Mouse (Mus musculus) erythroblast, adult 5-6 weeks (primary cell): ENCODE data around the gene Sat1. TPM values are rescaled to one million over a fixed set of nuclear protein-coding genes. Genes with fewer than 3 reads are reported as not detected.

Experiments used
- ATAC-seq: replicated peaks from 2 replicates; pipeline ENCODE4 v1.8.0; 2016; ENCODE audit warnings: moderate number of reproducible peaks, mild to moderate bottlenecking, moderate TSS enrichment, inconsistent platforms; ENCODE audit not compliant: poor library complexity, low FRiP score, severe bottlenecking
- total RNA-seq, 2 experiments: library from RNA; stranded (forward) in 1 of 2; stranded (reverse) in 1 of 2; fragments of 150-400 nt in 1 of 2; fragments of 200-764, 138-1000 nt in 1 of 2; gene quantifications; 2 replicates each; pipeline versions ENCODE4 v1.2.3 to v1.2.4; 2015 to 2017; ENCODE audit warnings: low replicate concordance in 2 of 2

Sat1 gene
- total RNA-seq, 2 experiments from 2014 or later, result 145 to 150 TPM

DNA sequence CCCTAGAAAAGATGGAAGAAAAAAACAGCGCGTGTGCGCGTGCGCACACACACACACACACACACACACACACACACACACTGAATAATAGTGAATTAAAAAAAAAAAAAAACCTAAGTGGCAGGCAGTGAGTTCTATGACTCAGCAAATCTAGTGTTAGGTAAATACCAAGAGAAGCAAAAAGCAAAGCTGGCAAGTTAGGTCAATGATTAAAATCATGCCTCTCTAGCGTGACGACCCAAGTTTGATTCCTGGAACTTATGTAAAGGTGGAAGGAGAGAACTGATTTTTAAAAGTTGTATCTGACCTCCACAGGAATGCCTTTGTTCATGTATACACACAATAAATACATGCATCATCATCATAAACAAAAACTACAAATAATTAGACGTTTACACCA lies 46.4 kb downstream of the Sat1 start:
- ATAC-seq, result no peak

DNA sequence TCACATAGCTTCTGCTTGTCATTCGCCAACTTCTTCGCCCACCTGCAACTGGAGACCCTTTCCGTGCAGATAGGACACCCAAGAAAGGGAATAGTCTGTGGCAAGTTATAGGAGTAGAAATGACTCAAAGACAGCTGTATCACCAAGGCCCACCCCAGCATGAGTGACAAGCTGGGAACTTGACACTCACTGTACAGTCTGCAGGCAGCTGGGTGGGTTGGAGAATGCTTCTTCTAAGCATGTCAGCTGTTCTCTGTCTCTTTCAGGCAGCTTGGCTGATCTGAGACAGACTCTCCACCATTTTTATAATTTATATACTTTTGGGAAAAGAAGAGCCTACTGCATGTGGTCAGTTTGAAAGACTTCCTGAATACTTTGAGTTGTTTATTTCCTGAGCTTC lies 48.6 kb downstream of the Sat1 start:
- no peak for ATAC-seq

- no peak for ATAC-seq
Measured at GRCm38 (mm10) chrX:155166313-155166712, 49.9 kb downstream of the Sat1 start.

DNA sequence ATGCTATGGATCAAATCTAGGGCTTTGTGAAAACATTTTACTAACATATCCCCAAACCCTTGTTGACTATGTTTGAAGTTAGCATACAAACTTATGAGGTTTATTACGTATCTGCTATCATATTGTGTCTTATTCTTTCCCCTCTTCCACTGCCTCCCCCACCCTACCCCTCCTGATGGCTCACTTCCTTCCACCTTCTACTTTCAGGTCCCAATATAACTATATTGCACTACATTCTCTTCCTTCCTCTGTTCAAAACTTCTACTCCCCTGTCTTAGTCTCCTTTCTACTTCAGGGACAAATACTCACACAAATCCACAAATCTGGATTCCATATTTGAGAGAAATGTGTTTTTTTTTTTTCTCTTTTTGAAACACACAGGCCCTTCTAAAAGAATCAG lies 52.7 kb downstream of the Sat1 start:
- no peak for ATAC-seq

Other genes starting within 250 kb of the Sat1 start
- gene Magea8, start 220.6 kb downstream of the Sat1 start, total RNA-seq (2015; ENCODE audit: low replicate concordance), result not detected in 2 replicates
- not detected in 2 replicates for gene Magea8, start 220.6 kb downstream of the Sat1 start, total RNA-seq (2017; ENCODE audit: low replicate concordance)
- not detected in 2 replicates for gene Magea5, start 153.3 kb downstream of the Sat1 start, total RNA-seq (2015; ENCODE audit: low replicate concordance)
- gene Magea5, start 153.3 kb downstream of the Sat1 start, total RNA-seq (2017; ENCODE audit: low replicate concordance), result not detected in 2 replicates
- gene Magea1, start 126.7 kb downstream of the Sat1 start, total RNA-seq (2015; ENCODE audit: low replicate concordance), result not detected in 2 replicates
- not detected in 2 replicates for gene Magea1, start 126.7 kb downstream of the Sat1 start, total RNA-seq (2017; ENCODE audit: low replicate concordance)
- not detected in 2 replicates for gene Magea2, start 122.8 kb downstream of the Sat1 start, total RNA-seq (2015; ENCODE audit: low replicate concordance)
- not detected in 2 replicates for gene Magea2, start 122.8 kb downstream of the Sat1 start, total RNA-seq (2017; ENCODE audit: low replicate concordance)
- not detected in 2 replicates for gene Cldn34b2, start 88.0 kb downstream of the Sat1 start, total RNA-seq (2015; ENCODE audit: low replicate concordance)
- not detected in 2 replicates for gene Cldn34b2, start 88.0 kb downstream of the Sat1 start, total RNA-seq (2017; ENCODE audit: low replicate concordance)
- gene Acot9, start 46.0 kb upstream of the Sat1 start, total RNA-seq (2015; ENCODE audit: low replicate concordance), result 15.0 and 24.2 TPM in 2 replicates
- gene Acot9, start 46.0 kb upstream of the Sat1 start, total RNA-seq (2017; ENCODE audit: low replicate concordance), result 12.8 and 18.7 TPM in 2 replicates
- 13.0 and 15.0 TPM in 2 replicates for gene Prdx4, start 124.3 kb upstream of the Sat1 start, total RNA-seq (2015; ENCODE audit: low replicate concordance)
- gene Prdx4, start 124.3 kb upstream of the Sat1 start, total RNA-seq (2017; ENCODE audit: low replicate concordance), result 9.1 and 10.6 TPM in 2 replicates